Mouse (Mus musculus): ENCODE results near the gene Rnps1.
A peak's percentile ranks its signal among the peaks of the same experiment; 100 is the strongest.
"Not testable (repeated sequence)": the region's sequence is repeated elsewhere in the genome, so short reads cannot be mapped to it uniquely, and the experiment has no call there.

Rnps1 gene

GRCm38 (mm10) chr17:24427170-24427557, 12.8 kb downstream of the Rnps1 start:
- no peak for DNase-seq (ENCODE audit: low read depth, low spot score)

- no peak for DNase-seq (ENCODE audit: low read depth, low spot score)
These were observed 15.0 kb downstream of the Rnps1 start for GRCm38 (mm10) chr17:24429201-24429983.

GRCm38 (mm10) chr17:24437016-24437415, 22.7 kb downstream of the Rnps1 start:
- DNase-seq (ENCODE audit: low read depth, low spot score) = peak; percentile 57

- no peak for DNase-seq (ENCODE audit: low read depth, low spot score)
These were observed 26.0 kb downstream of the Rnps1 start for GRCm38 (mm10) chr17:24440377-24440776.

- no peak for DNase-seq (ENCODE audit: low read depth, low spot score)
These were observed 26.8 kb downstream of the Rnps1 start for GRCm38 (mm10) chr17:24441148-24441547.

- DNase-seq (ENCODE audit: low read depth, low spot score) = no peak
These were observed 27.7 kb downstream of the Rnps1 start for GRCm38 (mm10) chr17:24442107-24442506.

- no peak for DNase-seq (ENCODE audit: low read depth, low spot score)
These were observed 28.3 kb downstream of the Rnps1 start, which contains the start of gene Dnase1l2 for GRCm38 (mm10) chr17:24442632-24443155. Gene Dnase1l2 (minus strand): TSS chr17:24443105.

GRCm38 (mm10) chr17:24443409-24443808, 29.0 kb downstream of the Rnps1 start:
- DNase-seq (ENCODE audit: low read depth, low spot score) = no peak

GRCm38 (mm10) chr17:24446590-24446989, 32.2 kb downstream of the Rnps1 start:
- DNase-seq (ENCODE audit: low read depth, low spot score) = no peak

GRCm38 (mm10) chr17:24449507-24449906, 35.1 kb downstream of the Rnps1 start:
- no peak for DNase-seq (ENCODE audit: low read depth, low spot score)

- no peak for DNase-seq (ENCODE audit: low read depth, low spot score)
These were observed 36.9 kb downstream of the Rnps1 start for GRCm38 (mm10) chr17:24451220-24451619.

- DNase-seq (ENCODE audit: low read depth, low spot score) = no peak
These were observed 39.0 kb downstream of the Rnps1 start for GRCm38 (mm10) chr17:24453372-24453771.

GRCm38 (mm10) chr17:24454218-24454755, 39.9 kb downstream of the Rnps1 start:
- no peak for DNase-seq (ENCODE audit: low read depth, low spot score)

GRCm38 (mm10) chr17:24454756-24455522, 40.6 kb downstream of the Rnps1 start:
- peak; percentile 99 for DNase-seq (ENCODE audit: low read depth, low spot score)

GRCm38 (mm10) chr17:24455523-24456206, 41.3 kb downstream of the Rnps1 start:
- not testable (repeated sequence) for DNase-seq (ENCODE audit: low read depth, low spot score)

GRCm38 (mm10) chr17:24461580-24461979, 47.2 kb downstream of the Rnps1 start:
- no peak for DNase-seq (ENCODE audit: low read depth, low spot score)

- no peak for DNase-seq (ENCODE audit: low read depth, low spot score)
These were observed 48.6 kb downstream of the Rnps1 start for GRCm38 (mm10) chr17:24462932-24463331.

GRCm38 (mm10) chr17:24463374-24464133, 49.2 kb downstream of the Rnps1 start:
- DNase-seq (ENCODE audit: low read depth, low spot score) = no peak

- DNase-seq (ENCODE audit: low read depth, low spot score) = no peak
These were observed 54.4 kb downstream of the Rnps1 start for GRCm38 (mm10) chr17:24468636-24469246.

- DNase-seq (ENCODE audit: low read depth, low spot score) = no peak
These were observed 55.1 kb downstream of the Rnps1 start for GRCm38 (mm10) chr17:24469336-24469909.
